Mouse (Mus musculus): Measurements from ENCODE around the gene Cpa5.

DNA sequence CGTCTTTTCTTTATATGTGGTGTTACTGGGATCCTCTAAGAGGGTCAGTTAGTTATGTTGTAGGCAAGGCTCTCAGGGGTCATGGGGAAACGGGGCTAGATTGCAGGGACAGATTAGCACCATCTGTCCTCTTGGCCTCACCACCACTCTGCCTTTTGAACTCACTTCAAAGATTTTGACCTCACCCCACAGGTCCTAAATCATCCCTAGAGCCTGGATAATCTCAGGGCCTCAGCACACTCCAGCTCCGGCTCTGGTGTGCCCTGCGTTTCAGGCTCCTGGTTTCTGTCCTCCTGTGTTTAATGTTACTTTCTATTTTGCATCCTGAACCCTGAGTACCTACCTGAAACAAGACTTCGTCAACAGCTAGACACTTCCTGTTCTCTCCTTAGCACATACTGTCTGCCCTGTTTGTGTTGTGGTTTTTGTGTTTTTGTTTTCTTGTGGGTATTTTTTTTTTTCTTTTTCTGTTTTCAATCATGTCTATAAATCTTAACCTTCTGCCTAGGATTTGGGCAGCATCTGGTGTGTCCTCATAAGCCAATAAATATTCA, 18.9 kb upstream of the Cpa5 start:
- TF ChIP-seq CTCF (IDR thresholded peaks at IDR 0.05; ENCODE audit: low read depth) (no peak), EP300 (optimal IDR thresholded peaks at IDR 0.05) (no peak)

Measured in stomach, postnatal 0 days (tissue).